Mouse (Mus musculus): ENCODE results near the gene Rbp1.

Gene Rbp1

DNA sequence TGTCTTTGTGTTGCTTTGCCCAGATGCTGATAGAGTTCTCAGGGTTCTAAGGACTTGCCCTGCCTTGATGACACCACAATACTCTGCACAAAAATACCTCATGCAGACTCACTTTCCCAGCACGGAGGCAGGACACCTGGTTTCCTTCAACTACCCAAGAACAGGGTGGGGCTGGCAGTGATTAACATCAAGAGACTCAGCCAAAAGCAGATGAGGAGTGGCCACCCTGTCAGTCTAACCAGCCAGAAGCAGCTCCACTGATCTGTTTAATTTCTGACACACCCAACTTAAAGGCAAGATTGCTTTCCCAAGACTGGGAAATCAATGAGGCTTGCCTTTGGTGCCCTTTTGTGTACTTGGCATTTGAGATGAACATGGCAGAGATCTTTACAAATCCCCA lies 70.1 kb downstream of the Rbp1 start:
- CTCF ChIA-PET, result interaction anchor here (0.8 kb wide), 1 partner anchor 16 kb away, joined by 15 read pairs; no protein-coding TSS in a partner anchor

Data from spleen, embryonic (tissue).